Mouse (Mus musculus): ENCODE measurements around the gene Gm10375. TPM values are rescaled to one million over a fixed set of nuclear protein-coding genes. Genes with fewer than 3 reads are reported as not detected.
"Not testable (repeated sequence)": the region's sequence is repeated elsewhere in the genome, so short reads cannot be mapped to it uniquely, and the experiment has no call there.

Gene Gm10375
- not detected for total RNA-seq (2021)
- long read RNA-seq, experiment 1 = 0 reads
- long read RNA-seq, experiment 2 = 0 reads

DNA sequence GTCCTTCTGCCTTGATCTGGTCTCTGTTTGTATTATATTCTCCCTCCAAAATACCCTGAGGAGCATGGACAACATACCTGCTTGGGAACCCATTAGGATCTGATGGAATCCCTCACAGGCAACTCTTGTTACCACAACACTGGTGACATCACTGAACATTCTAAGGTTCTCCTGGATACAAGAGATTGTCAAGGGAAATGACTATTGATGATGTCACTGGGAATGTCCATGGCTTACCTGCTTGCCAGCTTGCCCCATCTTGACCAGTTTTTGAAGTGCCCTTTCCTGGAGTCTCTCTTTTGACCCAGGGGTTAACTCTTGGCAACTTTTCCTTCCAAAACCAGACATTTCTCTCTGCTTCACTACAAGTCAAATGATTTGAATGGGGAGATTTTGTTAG lies at the start of gene Gm10375:
Gene Gm10375 (minus strand): TSS at position 101 of the 400 bp plus-strand sequence.
- intact Hi-C loops (cut with DNase I); DNase-seq: not testable (repeated sequence)

DNA sequence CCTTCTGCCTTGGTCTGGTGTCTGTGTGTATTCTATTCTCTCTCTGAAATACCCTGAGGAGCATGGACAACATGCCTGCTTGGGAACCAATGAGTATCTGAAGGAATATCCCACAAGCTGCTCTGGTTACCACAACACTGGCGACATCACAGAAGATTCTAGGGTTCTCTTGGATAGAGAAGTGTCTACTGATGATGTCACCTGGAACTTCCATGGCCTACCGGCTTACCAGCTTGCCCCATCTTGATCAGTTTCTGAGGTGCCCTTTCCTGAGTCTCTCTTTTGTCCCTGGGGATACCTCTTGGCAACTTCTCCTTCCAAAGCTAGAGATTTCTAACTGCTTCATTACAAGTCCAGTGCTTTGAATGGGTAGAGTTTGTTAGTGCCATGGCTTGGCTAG lies 28.8 kb downstream of the Gm10375 start, which contains the start of gene Gm17654:
Gene Gm17654 (minus strand): TSS at position 101 of the 400 bp plus-strand sequence.
- DNase-seq; intact Hi-C loops (cut with DNase I): not testable (repeated sequence)

DNA sequence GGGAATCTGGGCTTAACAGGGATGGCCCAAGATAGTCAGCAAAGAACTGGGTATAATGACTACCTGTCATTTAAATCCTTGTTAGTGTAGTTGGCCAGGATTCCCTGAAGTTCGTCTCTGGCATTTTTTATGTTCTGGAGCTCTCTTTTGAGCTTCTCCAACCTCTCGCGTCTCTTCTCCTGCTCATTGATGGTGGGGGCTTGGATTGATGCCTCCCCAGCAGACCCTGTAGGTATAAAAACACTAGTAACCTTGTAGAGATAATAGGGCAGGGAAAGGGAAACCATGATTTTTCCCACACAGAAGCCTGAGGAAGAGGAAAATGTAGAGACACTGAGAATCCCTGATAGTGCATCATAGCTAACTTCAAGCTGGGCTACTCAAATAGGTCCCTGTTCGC lies 29.8 kb downstream of the Gm10375 start:
- DNase-seq; intact Hi-C loops (cut with DNase I): not testable (repeated sequence)

Other genes with a start within 250 kb of the Gm10375 start
- gene Gm8138, start 191.7 kb downstream of the Gm10375 start, total RNA-seq (2021) = not detected
- not detected for gene Gm5799, start 64.4 kb downstream of the Gm10375 start, total RNA-seq (2021)
- gene Gm17654, start 28.9 kb downstream of the Gm10375 start, total RNA-seq (2021) = not detected
- gene Gm8165, start 69.2 kb upstream of the Gm10375 start, total RNA-seq (2021) = not detected
- under 1 TPM; 0.68 to 0.72 TPM for gene Gm7324, start 89.8 kb upstream of the Gm10375 start, total RNA-seq (2021)
- gene Gm16506, start 119.5 kb upstream of the Gm10375 start, total RNA-seq (2021) = not detected
- gene Gm6526, start 139.9 kb upstream of the Gm10375 start, total RNA-seq (2021) = not detected
- not detected for gene Gm8180, start 176.7 kb upstream of the Gm10375 start, total RNA-seq (2021)